Mouse (Mus musculus): ENCODE data around the gene Lcn3. TPM values are rescaled to one million over a fixed set of nuclear protein-coding genes. Genes with fewer than 3 reads are reported as not detected.
"Not testable (repeated sequence)": the region's sequence is repeated elsewhere in the genome, so short reads cannot be mapped to it uniquely, and the experiment has no call there.

Gene Lcn3
- polyA plus RNA-seq (2016; fragmentation: Nextera tagmentation; extraction: Ambion mirVana): not detected in 2 replicates

DNA sequence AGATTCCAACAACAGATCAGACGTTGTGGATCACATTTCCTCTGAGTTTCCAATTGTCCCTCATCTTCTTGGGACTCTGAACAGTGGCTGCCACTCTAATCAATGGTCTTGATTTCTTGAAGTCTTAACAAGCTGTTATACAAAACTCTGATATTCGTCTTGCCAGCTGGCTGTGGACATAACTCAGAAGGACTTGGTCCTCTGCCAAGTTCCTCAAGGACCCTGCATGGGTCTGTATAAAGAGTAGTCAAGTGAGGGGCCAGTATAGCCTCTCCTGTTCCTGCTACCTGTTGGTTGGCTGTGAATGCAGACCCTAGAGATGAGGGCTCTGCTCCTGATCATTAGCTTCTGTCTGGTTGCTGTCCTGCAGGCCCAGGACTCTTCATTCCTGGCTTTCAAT lies at the start of gene Lcn3:
Lcn3 (plus strand) TSS at position 301 of the 400 bp plus-strand sequence.
- H3K27ac ChIP-seq: no peak within 1 kb of the TSS
- no peak for ATAC-seq
- no peak within 1 kb of the TSS for H3K4me3 ChIP-seq
- no peaks in the 10 kb centered on the region for H3K4me1 ChIP-seq
- no peaks in the 10 kb centered on the region for H3K9me3 ChIP-seq (replicated peaks)
- WGBS (ENCODE audit: insufficient replicate concordance): 37% methylated on average over 2 of the region's 2 CpGs
- no peaks in the 10 kb centered on the region for H3K36me3 ChIP-seq
- no peak within 1 kb of the TSS for H3K9ac ChIP-seq
- H3K27me3 ChIP-seq (replicated peaks): 0 out of 2 replicates have a peak, but pooled peaks cover 2% of the 10 kb centered on the region
- no peak within 1 kb of the TSS for H3K4me2 ChIP-seq

- ATAC-seq: no peak
- Histone ChIP-seq H3K9me3 (replicated peaks) (no peaks in the 10 kb centered on the region), H3K4me2 (no peak overlapping the region), H3K4me1 (no peaks in the 10 kb centered on the region), H3K36me3 (no peaks in the 10 kb centered on the region), H3K4me3 (no peak overlapping the region), H3K27me3 (replicated peaks) (no peaks in the 10 kb centered on the region), H3K27ac (no peak overlapping the region), H3K9ac (no peak overlapping the region)
These were observed 48.1 kb upstream of the Lcn3 start for GRCm38 (mm10) chr2:25717222-25717621.

DNA sequence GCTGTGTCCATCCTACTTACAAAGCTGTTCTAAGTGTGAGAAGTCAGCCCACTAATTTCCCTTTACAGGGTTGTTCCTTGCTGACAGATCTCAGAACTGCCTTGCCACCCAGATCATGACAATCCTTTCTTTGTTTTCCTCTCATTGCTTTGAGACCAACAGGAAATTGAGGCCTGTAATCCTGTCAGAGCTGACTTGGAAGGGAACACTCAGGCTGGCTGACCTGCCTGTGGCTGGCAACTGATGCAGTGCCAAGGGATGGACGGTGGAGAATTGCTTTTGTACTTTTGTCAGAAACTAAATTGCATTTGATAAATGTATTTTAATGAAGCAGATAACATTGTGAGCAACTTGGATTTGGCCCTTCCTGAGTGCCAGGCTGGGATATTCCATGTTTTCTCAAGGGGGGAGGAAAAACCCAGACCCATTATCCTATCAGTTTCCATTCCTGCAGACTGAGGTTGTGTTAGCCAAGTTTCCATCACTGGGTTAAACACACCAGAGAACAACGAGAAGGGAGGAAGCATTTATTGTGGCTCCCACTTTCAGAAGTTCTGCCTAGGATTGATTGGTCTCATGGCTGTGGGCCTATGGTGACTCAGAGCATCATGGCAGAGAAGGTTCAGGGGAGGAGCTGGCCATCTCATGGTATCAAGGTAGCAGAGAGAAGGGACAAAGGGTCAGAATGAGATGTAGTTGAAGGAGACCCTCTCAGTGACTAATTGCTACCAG lies 32.0 kb upstream of the Lcn3 start:
- Histone ChIP-seq H3K36me3 (no peaks in the 10 kb centered on the region), H3K27me3 (replicated peaks) (no peaks in the 10 kb centered on the region), H3K9ac (no peak overlapping the region), H3K27ac (no peak overlapping the region), H3K4me2 (no peak overlapping the region), H3K9me3 (replicated peaks) (no peaks in the 10 kb centered on the region), H3K4me3 (no peak overlapping the region), H3K4me1 (no peaks in the 10 kb centered on the region)
- 39% methylated on average over 2 of the region's 2 CpGs for WGBS (ENCODE audit: insufficient replicate concordance)
- no peak for ATAC-seq

GRCm38 (mm10) chr2:25736709-25737108 lies 28.7 kb upstream of the Lcn3 start, which contains the start of gene Obp2b:
Gene Obp2b, plus strand, starts transcription at chr2:25737009.
- H3K9ac ChIP-seq, H3K36me3 ChIP-seq: not testable (repeated sequence)

GRCm38 (mm10) chr2:25741671-25742070 lies 23.7 kb upstream of the Lcn3 start:
- no peak for ATAC-seq
- no peaks in the 10 kb centered on the region for H3K4me1 ChIP-seq
- H3K36me3 ChIP-seq: no peaks in the 10 kb centered on the region
- WGBS (ENCODE audit: insufficient replicate concordance): 68% methylated on average over 1 of the region's 1 CpGs
- no peak overlapping the region for H3K27ac ChIP-seq
- no peaks in the 10 kb centered on the region for H3K27me3 ChIP-seq (replicated peaks)
- H3K9ac ChIP-seq: no peak overlapping the region
- peaks cover 15% of the 10 kb centered on the region for H3K9me3 ChIP-seq (replicated peaks)
- no peak overlapping the region for H3K4me3 ChIP-seq
- no peak overlapping the region for H3K4me2 ChIP-seq

More at GRCm38 (mm10) chr2:25736709-25737108, 28.7 kb upstream of the Lcn3 start, which contains the start of gene Obp2b:
- not testable (repeated sequence) for H3K4me3 ChIP-seq; ATAC-seq; H3K4me2 ChIP-seq; H3K27ac ChIP-seq; H3K27me3 ChIP-seq (replicated peaks); H3K9me3 ChIP-seq (replicated peaks); H3K4me1 ChIP-seq
- WGBS (ENCODE audit: insufficient replicate concordance): 66% methylated on average over 3 of the region's 3 CpGs

DNA sequence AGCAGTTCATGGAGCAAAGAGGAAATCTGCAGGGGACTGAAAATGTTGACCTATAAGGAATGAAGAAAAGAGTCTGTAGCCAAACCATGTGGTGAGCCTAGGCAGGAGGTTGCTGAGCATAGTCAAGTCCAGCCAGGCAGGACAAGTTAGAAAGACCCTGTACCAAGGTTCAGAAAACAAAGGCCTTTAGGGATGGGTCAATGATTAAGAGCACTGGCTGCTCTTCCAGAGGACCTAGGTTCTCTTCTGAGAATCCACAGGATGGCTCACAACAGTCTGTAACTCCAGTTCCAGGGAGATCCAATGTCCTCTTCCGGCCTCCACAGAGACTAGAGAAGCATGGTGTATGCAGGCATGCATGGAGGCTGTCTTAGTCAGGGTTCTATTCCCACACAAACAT lies 11.2 kb upstream of the Lcn3 start:
- 53% methylated on average over 1 of the region's 1 CpGs for WGBS (ENCODE audit: insufficient replicate concordance)
- ATAC-seq: no peak
- H3K9ac ChIP-seq: no peak overlapping the region

DNA sequence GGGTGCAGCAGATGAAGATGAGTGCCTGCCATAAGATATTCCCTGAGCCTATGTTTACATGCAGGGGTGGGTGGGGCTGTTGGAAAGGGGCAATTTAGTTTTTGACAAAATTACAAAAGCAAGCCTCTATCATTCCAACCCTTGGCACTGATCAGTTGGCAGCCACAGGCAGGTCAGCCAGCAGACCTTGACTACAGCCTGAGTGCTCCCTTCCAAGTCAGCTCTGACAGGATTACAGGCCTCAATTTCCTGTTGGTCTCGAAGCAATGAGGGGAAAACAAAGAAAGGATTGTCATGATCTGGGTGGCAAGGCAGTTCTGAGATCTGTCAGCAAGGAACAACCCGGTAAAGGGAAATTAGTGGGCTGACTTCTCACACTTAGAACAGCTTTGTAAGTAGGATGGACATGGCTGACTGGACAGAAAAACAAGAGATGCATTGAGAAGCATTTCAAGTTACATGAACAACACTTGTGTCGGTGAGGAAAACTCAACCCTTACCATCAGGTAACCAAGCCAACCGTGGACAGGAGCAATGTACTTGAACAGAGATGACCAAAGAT lies 7.2 kb upstream of the Lcn3 start:
- H3K27me3 ChIP-seq (replicated peaks): no peaks in the 10 kb centered on the region
- no peaks in the 10 kb centered on the region for H3K4me1 ChIP-seq
- no peak overlapping the region for H3K4me2 ChIP-seq
- no peak overlapping the region for H3K27ac ChIP-seq
- 49% methylated on average over 4 of the region's 4 CpGs for WGBS (ENCODE audit: insufficient replicate concordance)
- no peaks in the 10 kb centered on the region for H3K36me3 ChIP-seq
- no peaks in the 10 kb centered on the region for H3K9me3 ChIP-seq (replicated peaks)
- no peak for ATAC-seq
- H3K9ac ChIP-seq: no peak overlapping the region
- no peak overlapping the region for H3K4me3 ChIP-seq

More for the DNA sequence above, 11.2 kb upstream of the Lcn3 start:
- Histone ChIP-seq H3K9me3 (replicated peaks) (no peaks in the 10 kb centered on the region), H3K27ac (no peak overlapping the region), H3K36me3 (no peaks in the 10 kb centered on the region), H3K4me1 (no peaks in the 10 kb centered on the region), H3K4me3 (no peak overlapping the region), H3K4me2 (no peak overlapping the region), H3K27me3 (replicated peaks) (no peaks in the 10 kb centered on the region)

- Histone ChIP-seq H3K4me3 (no peak overlapping the region), H3K4me1 (no peaks in the 10 kb centered on the region), H3K4me2 (no peak overlapping the region), H3K27ac (no peak overlapping the region), H3K27me3 (replicated peaks) (0 out of 2 replicates have a peak, but pooled peaks cover 2% of the 10 kb centered on the region), H3K9me3 (replicated peaks) (no peaks in the 10 kb centered on the region), H3K9ac (no peak overlapping the region), H3K36me3 (no peaks in the 10 kb centered on the region)
- WGBS (ENCODE audit: insufficient replicate concordance): 75% methylated on average over 4 of the region's 4 CpGs
- no peak for ATAC-seq
These were observed 2.4 kb downstream of the Lcn3 start for GRCm38 (mm10) chr2:25767764-25768163.

DNA sequence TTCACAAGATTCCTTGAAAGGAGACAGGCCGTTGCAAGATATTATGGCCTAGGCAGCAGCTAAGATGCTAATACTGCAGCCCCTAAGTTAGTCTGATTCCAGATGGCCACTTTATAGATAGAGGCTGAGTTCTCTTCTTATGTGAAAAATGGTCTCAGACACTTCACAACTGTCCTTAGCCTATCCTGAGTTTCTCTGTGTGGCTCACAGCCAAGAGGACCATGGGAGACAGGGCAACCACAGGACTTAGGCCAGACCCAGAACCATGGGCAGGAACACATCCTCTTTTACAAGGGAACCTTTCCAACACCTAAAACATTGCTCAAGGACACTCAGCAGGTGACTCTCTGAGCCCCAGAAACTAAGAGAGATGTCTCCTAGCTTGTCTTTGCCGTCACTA lies 8.1 kb downstream of the Lcn3 start:
- Histone ChIP-seq H3K27ac (no peak overlapping the region), H3K36me3 (no peaks in the 10 kb centered on the region), H3K9me3 (replicated peaks) (no peaks in the 10 kb centered on the region), H3K27me3 (replicated peaks) (no peaks in the 10 kb centered on the region; the same call in 1 of the 2 replicates), H3K4me1 (no peaks in the 10 kb centered on the region), H3K4me2 (no peak overlapping the region), H3K9ac (no peak overlapping the region), H3K4me3 (no peak overlapping the region)
- 71% methylated on average over 2 of the region's 2 CpGs for WGBS (ENCODE audit: insufficient replicate concordance)
- no peak for ATAC-seq

DNA sequence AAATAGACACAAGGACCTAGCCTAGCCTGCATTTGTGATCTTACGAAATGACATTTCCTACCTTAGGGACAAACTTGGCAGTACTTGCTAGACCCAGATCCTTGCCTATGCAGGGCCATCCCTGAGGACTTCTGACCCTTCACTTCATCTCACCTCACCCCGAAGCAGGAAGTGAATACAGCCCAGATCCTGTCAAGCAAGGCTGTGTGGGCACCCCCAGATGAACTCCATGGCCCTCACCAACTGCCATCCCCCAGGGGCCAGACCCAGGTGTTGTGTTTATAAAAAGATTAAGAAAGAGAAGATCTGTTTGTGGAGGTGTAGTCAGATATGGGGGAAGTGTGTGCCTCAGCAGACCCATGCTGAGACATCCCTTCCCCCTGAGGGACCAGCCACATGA lies 9.3 kb downstream of the Lcn3 start:
- Histone ChIP-seq H3K27me3 (replicated peaks) (no peaks in the 10 kb centered on the region; the same call in 1 of the 2 replicates), H3K4me2 (no peak overlapping the region), H3K4me1 (no peaks in the 10 kb centered on the region), H3K9ac (no peak overlapping the region), H3K27ac (no peak overlapping the region), H3K9me3 (replicated peaks) (no peaks in the 10 kb centered on the region), H3K4me3 (no peak overlapping the region), H3K36me3 (no peaks in the 10 kb centered on the region)
- no peak for ATAC-seq
- WGBS (ENCODE audit: insufficient replicate concordance): 46% methylated on average over 2 of the region's 2 CpGs

DNA sequence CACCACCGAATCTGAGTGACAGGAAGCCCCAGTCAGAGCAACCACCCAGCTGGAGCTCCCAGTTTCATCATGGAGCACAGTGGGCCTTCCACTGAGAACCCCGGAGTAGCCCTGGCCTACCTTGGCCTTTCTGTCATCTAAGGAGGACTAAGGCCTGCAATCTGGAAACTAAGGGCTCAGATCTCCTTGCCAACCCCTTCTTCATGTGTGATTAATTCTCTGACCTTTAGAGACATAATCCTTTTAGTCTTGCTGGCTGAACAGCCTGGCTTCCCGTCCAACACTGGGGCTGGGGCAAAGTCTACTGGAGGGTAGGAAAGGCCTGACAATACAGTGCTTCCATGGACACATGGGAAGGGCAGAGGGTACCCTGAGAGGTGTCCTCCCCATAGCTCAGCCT lies 10.6 kb downstream of the Lcn3 start:
- Histone ChIP-seq H3K9ac (no peak overlapping the region), H3K36me3 (no peaks in the 10 kb centered on the region), H3K27ac (no peak overlapping the region), H3K27me3 (replicated peaks) (no peaks in the 10 kb centered on the region; the same call in 1 of the 2 replicates), H3K4me3 (no peak overlapping the region), H3K4me2 (no peak overlapping the region), H3K9me3 (replicated peaks) (no peaks in the 10 kb centered on the region), H3K4me1 (no peaks in the 10 kb centered on the region)
- WGBS (ENCODE audit: insufficient replicate concordance): 52% methylated on average over 3 of the region's 3 CpGs
- no peak for ATAC-seq

DNA sequence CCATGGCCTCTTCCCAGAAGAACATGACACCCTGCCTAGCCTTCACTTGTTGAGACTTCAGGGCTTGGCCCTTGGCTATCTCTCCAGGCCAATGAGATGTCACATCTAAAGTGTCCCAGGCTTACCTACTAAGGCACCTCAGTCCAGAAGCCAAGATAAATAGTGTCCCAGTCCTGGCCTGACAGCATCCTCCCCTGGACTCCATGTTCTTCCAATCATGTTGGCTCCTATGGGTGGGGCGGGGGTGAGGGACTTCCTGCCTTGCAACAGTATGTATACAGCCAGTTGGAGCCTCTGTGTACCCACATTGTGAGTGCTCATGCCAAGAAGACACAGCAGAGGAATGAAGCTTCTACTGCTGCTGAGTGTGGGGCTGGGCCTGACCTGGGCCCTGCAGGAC lies 11.3 kb downstream of the Lcn3 start, which contains the start of gene Lcn11:
Lcn11 (plus strand) TSS at position 301 of the 400 bp plus-strand sequence.
- H3K36me3 ChIP-seq: no peaks in the 10 kb centered on the region
- H3K9ac ChIP-seq: no peak within 1 kb of the TSS
- no peak for ATAC-seq
- no peaks in the 10 kb centered on the region for H3K4me1 ChIP-seq
- no peaks in the 10 kb centered on the region; the same call in 1 of the 2 replicates for H3K27me3 ChIP-seq (replicated peaks)
- no peaks in the 10 kb centered on the region for H3K9me3 ChIP-seq (replicated peaks)
- 74% methylated on average over 1 of the region's 1 CpGs for WGBS (ENCODE audit: insufficient replicate concordance)
- H3K4me2 ChIP-seq: no peak within 1 kb of the TSS
- H3K4me3 ChIP-seq: no peak within 1 kb of the TSS
- no peak within 1 kb of the TSS for H3K27ac ChIP-seq

All from liver, embryonic 12.5 days (tissue).